Mouse (Mus musculus) heart, embryonic 14.5 days (tissue): ENCODE measurements at regions not wholly inside any gene's neighbourhood (a gene's known extent, or its start where the extent isn't known, plus 50 kb on each side); places are given as distances from the start of the nearest gene placed in this dataset.

ENCODE experiments used
- ATAC-seq: fragments of 200-750 bp; cut with Nextera tagmentation; 2 replicates; pipeline ENCODE4 v1.8.0; 2017; ENCODE audit warnings: low read depth, moderate TSS enrichment; ENCODE audit not compliant: insufficient number of reproducible peaks, insufficient read depth, low FRiP score
- H3K27ac ChIP-seq, 2 experiments: fragments of 200-500 bp in 1 of 2; fragments of 300-500 bp in 1 of 2; sonication (generic) in 1 of 2; replicated peaks in 1 of 2; 2 replicates each; pipeline ENCODE4 v1.5.1; 2012 to 2014; ENCODE audit warnings: low read depth in 2 of 2, low read length in 2 of 2, control low read depth in 1 of 2, mild to moderate bottlenecking in 1 of 2, mixed read lengths in 1 of 2; ENCODE audit not compliant: control insufficient read depth in 1 of 2, insufficient read depth in 1 of 2
- H3K27me3 ChIP-seq: fragments of 300-500 bp; sonication (generic); 2 replicates; pipeline ENCODE4 v1.6.1; 2014; ENCODE audit warnings: mild to moderate bottlenecking, low read length, control low read depth; ENCODE audit not compliant: control insufficient read depth, insufficient read depth
- H3K36me3 ChIP-seq: fragments of 300-500 bp; sonication (generic); 2 replicates; pipeline ENCODE4 v1.6.1; 2014; ENCODE audit warnings: mild to moderate bottlenecking, control low read depth, low read length, mixed read lengths; ENCODE audit not compliant: control insufficient read depth, insufficient read depth
- H3K4me1 ChIP-seq, 2 experiments: fragments of 200-500 bp in 1 of 2; fragments of 300-500 bp in 1 of 2; sonication (generic) in 1 of 2; 2 replicates each; pipeline ENCODE4 v1.6.1; 2012 to 2014; ENCODE audit warnings: low read length in 2 of 2, control low read depth in 1 of 2, mixed read lengths in 1 of 2; ENCODE audit not compliant: control insufficient read depth in 2 of 2, insufficient read depth in 2 of 2
- H3K4me2 ChIP-seq: fragments of 300-500 bp; sonication (generic); 2 replicates; pipeline ENCODE4 v1.6.1; 2014; ENCODE audit warnings: mild to moderate bottlenecking, low read length
- H3K4me3 ChIP-seq, 2 experiments: fragments of 200-500 bp in 1 of 2; fragments of 300-500 bp in 1 of 2; sonication (generic) in 1 of 2; 2 replicates each; pipeline ENCODE4 v1.5.1; 2012 to 2014; ENCODE audit warnings: low read length in 2 of 2, mild to moderate bottlenecking in 2 of 2, control low read depth in 1 of 2, low read depth in 1 of 2, moderate library complexity in 1 of 2; ENCODE audit not compliant: control insufficient read depth in 1 of 2, insufficient read depth in 1 of 2
- H3K9ac ChIP-seq: fragments of 300-500 bp; sonication (generic); 2 replicates; pipeline ENCODE4 v1.6.1; 2014; ENCODE audit warnings: mild to moderate bottlenecking, low read length
- H3K9me3 ChIP-seq: fragments of 300-500 bp; sonication (generic); 2 replicates; pipeline ENCODE4 v1.6.1; 2016; ENCODE audit warnings: low read length, control low read depth; ENCODE audit not compliant: control insufficient read depth
- WGBS: fragments of 180-500 bp; shearing (Covaris S2); extraction: QIAGEN DNeasy Blood & Tissue Kit; methylation state at CpG from one replicate; pipeline ENCODE4 v1.1.7; 2014; 5-methylcytosine and 5-hydroxymethylcytosine counted together

GRCm38 (mm10) chr14:74252189-74253145, 388.2 kb upstream of the Htr2a start:
- no peak overlapping the region for H3K27ac ChIP-seq
- WGBS: 62% methylated on average over 10 of the region's 10 CpGs
- H3K9me3 ChIP-seq: no peaks in the 10 kb centered on the region
- no peaks in the 10 kb centered on the region for H3K27me3 ChIP-seq
- no peak overlapping the region for H3K4me2 ChIP-seq
- H3K4me3 ChIP-seq: no peak overlapping the region
- no peaks in the 10 kb centered on the region for H3K36me3 ChIP-seq
- H3K9ac ChIP-seq: no peak overlapping the region
- H3K4me1 ChIP-seq: no peaks in the 10 kb centered on the region
- ATAC-seq: no peak

- Histone ChIP-seq H3K9ac (no peak overlapping the region), H3K4me3 (no peak overlapping the region), H3K27ac (no peak overlapping the region), H3K4me2 (no peak overlapping the region), H3K4me1 (no peaks in the 10 kb centered on the region), H3K27me3 (no peaks in the 10 kb centered on the region), H3K9me3 (no peaks in the 10 kb centered on the region), H3K36me3 (no peaks in the 10 kb centered on the region)
- no peak for ATAC-seq
These were observed 385.6 kb upstream of the Htr2a start for GRCm38 (mm10) chr14:74255000-74255399.

GRCm38 (mm10) chr14:74259437-74259836, 381.2 kb upstream of the Htr2a start:
- H3K36me3 ChIP-seq: no peaks in the 10 kb centered on the region

GRCm38 (mm10) chr14:74267086-74267485, 373.6 kb upstream of the Htr2a start:
- Histone ChIP-seq H3K4me1 (no peaks in the 10 kb centered on the region), H3K4me2 (no peak overlapping the region), H3K4me3 (no peak overlapping the region), H3K9ac (no peak overlapping the region), H3K27ac (no peak overlapping the region), H3K9me3 (no peaks in the 10 kb centered on the region), H3K36me3 (no peaks in the 10 kb centered on the region), H3K27me3 (no peaks in the 10 kb centered on the region)
- WGBS: 52% methylated on average over 1 of the region's 1 CpGs
- ATAC-seq: no peak

More at GRCm38 (mm10) chr14:74259437-74259836, 381.2 kb upstream of the Htr2a start:
- no peak overlapping the region for H3K4me3 ChIP-seq
- H3K27me3 ChIP-seq: no peaks in the 10 kb centered on the region
- no peak overlapping the region for H3K27ac ChIP-seq
- no peaks in the 10 kb centered on the region for H3K4me1 ChIP-seq
- H3K4me2 ChIP-seq: no peak overlapping the region
- no peak overlapping the region for H3K9ac ChIP-seq
- H3K9me3 ChIP-seq: no peaks in the 10 kb centered on the region
- no peak for ATAC-seq

- Histone ChIP-seq H3K36me3 (no peaks in the 10 kb centered on the region), H3K27me3 (no peaks in the 10 kb centered on the region), H3K9ac (no peak overlapping the region), H3K9me3 (no peaks in the 10 kb centered on the region), H3K4me1 (no peaks in the 10 kb centered on the region), H3K4me3 (no peak overlapping the region), H3K4me2 (no peak overlapping the region), H3K27ac (no peak overlapping the region)
- 64% methylated on average over 3 of the region's 3 CpGs for WGBS
- ATAC-seq: no peak
These were observed 346.1 kb upstream of the Htr2a start for GRCm38 (mm10) chr14:74294560-74294959.

GRCm38 (mm10) chr14:74304483-74304882, 336.2 kb upstream of the Htr2a start:
- H3K4me1 ChIP-seq: no peaks in the 10 kb centered on the region
- no peak overlapping the region for H3K27ac ChIP-seq
- 85% methylated on average over 3 of the region's 3 CpGs for WGBS
- H3K9me3 ChIP-seq: no peaks in the 10 kb centered on the region
- H3K9ac ChIP-seq: no peak overlapping the region
- ATAC-seq: no peak
- H3K4me3 ChIP-seq: no peak overlapping the region
- no peaks in the 10 kb centered on the region for H3K27me3 ChIP-seq
- H3K4me2 ChIP-seq: no peak overlapping the region
- H3K36me3 ChIP-seq: no peaks in the 10 kb centered on the region

- Histone ChIP-seq H3K27ac (no peak overlapping the region), H3K9ac (no peak overlapping the region), H3K36me3 (no peaks in the 10 kb centered on the region), H3K4me3 (no peak overlapping the region), H3K27me3 (no peaks in the 10 kb centered on the region), H3K4me1 (no peaks in the 10 kb centered on the region), H3K4me2 (no peak overlapping the region), H3K9me3 (no peaks in the 10 kb centered on the region)
- WGBS: 79% methylated on average over 16 of the region's 16 CpGs
- ATAC-seq: no peak
These were observed 333.8 kb upstream of the Htr2a start for GRCm38 (mm10) chr14:74306717-74307307.
